Mouse (Mus musculus) macrophage (primary cell): ENCODE measurements at regions not wholly inside any gene's neighbourhood (a gene's known extent, or its start where the extent isn't known, plus 50 kb on each side); places are given as distances from the start of the nearest gene placed in this dataset.

Experiments used
- H3K27ac ChIP-seq: fragments of 350-480 bp; formaldehyde crosslinking; 2 replicates; pipeline ENCODE4 v1.9.0; 2021
- H3K36me3 ChIP-seq: fragments of 350-480 bp; formaldehyde crosslinking; 2 replicates; pipeline ENCODE4 v1.9.0; 2021; ENCODE audit errors: inconsistent target
- H3K4me3 ChIP-seq: fragments of 350-480 bp; formaldehyde crosslinking; 2 replicates; pipeline ENCODE4 v1.9.0; 2021; ENCODE audit errors: inconsistent target
- H3K79me2 ChIP-seq: fragments of 350-480 bp; formaldehyde crosslinking; 2 replicates; pipeline ENCODE4 v1.9.0; 2021; ENCODE audit errors: inconsistent target
- WGBS: methylation state at CpG from one replicate; pipeline ENCODE4 v1.1.7; 2026; ENCODE audit warnings: inconsistent platforms; ENCODE audit not compliant: missing documents; 5-methylcytosine and 5-hydroxymethylcytosine counted together

DNA sequence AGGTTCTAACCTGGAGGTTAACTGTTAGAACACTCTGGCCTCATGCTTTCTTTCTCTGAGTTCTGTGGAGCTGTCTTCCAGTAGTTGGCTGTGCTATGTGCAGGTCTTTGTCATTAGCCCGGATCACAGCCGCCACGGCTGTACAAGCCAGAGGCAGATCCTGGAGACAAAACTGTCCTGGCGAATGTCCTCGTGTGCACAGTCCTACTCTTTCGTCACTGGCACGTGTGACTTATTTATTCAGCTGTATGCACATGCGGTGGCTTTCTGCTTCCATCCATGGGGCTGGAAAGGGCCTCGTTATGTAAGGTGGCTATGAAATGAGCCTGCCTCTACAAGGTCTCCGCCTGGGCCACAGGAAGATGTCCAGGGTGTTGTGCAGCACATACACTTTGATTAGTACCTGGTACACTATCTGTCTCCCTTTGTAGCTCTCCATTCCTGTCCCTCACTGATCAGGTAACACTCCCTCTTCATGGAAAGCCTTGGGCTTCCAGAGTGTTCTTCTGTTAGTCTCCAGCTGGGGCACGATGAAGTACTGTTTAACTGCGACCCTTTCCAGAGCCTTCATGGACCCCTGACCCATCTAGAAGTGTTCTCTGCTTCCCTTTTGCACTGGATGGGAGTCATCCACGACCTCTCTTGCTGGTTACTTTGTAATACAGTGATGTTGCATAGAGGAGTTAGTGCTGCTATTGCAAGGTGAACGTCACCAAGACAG is 224.3 kb upstream of the Ccdc122 start:
- WGBS = 90% methylated on average over 14 of the region's 14 CpGs

DNA sequence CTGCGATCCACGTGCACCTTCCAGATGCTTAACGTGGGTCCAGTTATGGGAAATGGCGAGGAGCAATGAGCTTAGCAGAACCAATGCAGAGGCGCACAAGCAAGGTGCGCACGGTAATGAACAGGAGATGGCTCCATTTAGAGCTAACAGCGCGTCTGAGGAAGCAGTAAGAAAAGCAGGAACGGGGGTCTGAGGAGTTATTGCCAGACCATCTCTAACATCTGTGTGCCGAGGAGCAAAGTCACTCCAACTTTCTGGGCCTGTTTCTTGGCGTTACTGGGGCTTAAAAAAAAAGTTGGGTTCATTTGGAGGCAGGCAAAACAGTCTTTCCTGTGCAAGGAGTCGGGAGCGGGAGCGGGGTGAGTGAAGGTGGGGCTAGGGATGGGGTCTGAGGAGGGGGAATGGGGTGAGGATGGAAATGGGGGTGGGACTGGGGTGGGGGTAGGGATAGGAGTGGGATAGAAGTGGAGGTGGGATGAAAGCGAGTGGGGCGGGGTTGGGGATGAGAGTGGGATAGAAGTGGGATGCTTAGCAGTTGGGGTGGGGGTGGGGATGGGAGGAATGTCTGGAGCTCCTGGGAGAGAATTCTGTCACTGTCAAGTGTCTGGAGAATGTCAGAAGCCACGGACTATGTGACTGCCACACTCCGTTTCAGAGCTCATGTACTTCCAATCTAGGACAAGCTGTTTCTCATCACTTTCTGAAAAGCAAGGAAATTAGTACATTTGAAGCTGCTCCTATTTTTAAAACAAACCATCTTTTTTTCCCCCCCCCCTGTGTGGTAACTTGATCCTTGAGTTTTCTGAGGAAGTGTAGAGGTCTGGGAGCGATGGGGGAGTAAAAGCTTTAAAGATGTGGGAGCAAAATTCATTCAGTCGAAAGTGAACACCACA is 225.6 kb upstream of the Ccdc122 start:
- WGBS = 91% methylated on average over 19 of the region's 21 CpGs
- no peak overlapping the region for H3K27ac ChIP-seq
- no peak overlapping the region for H3K4me3 ChIP-seq
- no peaks in the 10 kb centered on the region for H3K36me3 ChIP-seq
- H3K79me2 ChIP-seq = no peaks in the 10 kb centered on the region

More for the DNA sequence above, 224.3 kb upstream of the Ccdc122 start:
- no peak overlapping the region for H3K27ac ChIP-seq
- no peaks in the 10 kb centered on the region for H3K79me2 ChIP-seq
- H3K4me3 ChIP-seq = no peak overlapping the region
- no peaks in the 10 kb centered on the region for H3K36me3 ChIP-seq

DNA sequence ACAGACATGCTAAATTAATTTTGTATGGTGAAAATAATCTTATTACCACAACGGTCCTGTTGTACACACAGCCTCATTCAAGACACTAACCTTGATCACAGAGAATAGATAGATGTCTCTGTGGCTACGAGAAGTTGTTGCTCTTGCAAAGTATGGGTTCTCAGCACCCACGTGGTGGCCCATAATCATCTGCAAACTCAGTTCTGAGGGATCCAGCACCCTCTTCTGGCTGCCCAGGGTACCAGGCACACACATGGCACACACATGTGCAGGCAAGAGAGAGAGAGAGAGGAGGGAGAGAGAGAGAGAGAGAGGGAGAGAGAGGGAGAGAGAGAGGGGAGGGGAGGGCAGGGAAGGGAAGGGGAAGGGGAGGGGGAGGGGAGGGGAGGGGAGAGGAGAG is 226.5 kb upstream of the Ccdc122 start:
- 100% methylated on average over 3 of the region's 3 CpGs for WGBS
- Histone ChIP-seq H3K79me2 (no peaks in the 10 kb centered on the region), H3K27ac (no peak overlapping the region)

DNA sequence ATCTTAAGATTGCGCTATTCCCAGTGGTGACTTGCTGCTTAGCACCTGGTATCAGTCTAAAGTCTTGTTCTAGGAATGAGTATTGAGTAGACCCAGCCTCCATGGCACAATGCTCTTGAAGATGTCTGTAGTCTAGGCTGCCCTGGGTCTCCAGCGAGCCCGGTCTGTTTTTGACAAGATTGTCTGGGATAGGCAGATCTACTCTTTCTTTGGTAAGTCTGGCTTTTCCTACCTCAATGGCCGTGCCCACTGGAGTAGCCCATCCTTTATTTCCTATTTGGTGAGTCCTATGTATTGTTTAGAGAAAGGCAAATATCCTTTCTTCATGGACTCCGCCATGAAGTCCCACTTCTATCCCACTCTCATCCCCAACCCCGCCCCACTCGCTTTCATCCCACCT is 227.2 kb upstream of the Ccdc122 start:
- Histone ChIP-seq H3K27ac (no peak overlapping the region), H3K36me3 (no peaks in the 10 kb centered on the region), H3K79me2 (no peaks in the 10 kb centered on the region), H3K4me3 (no peak overlapping the region)
- 98% methylated on average over 7 of the region's 7 CpGs for WGBS

More for the DNA sequence above, 226.5 kb upstream of the Ccdc122 start:
- no peak overlapping the region for H3K4me3 ChIP-seq
- H3K36me3 ChIP-seq = no peaks in the 10 kb centered on the region

DNA sequence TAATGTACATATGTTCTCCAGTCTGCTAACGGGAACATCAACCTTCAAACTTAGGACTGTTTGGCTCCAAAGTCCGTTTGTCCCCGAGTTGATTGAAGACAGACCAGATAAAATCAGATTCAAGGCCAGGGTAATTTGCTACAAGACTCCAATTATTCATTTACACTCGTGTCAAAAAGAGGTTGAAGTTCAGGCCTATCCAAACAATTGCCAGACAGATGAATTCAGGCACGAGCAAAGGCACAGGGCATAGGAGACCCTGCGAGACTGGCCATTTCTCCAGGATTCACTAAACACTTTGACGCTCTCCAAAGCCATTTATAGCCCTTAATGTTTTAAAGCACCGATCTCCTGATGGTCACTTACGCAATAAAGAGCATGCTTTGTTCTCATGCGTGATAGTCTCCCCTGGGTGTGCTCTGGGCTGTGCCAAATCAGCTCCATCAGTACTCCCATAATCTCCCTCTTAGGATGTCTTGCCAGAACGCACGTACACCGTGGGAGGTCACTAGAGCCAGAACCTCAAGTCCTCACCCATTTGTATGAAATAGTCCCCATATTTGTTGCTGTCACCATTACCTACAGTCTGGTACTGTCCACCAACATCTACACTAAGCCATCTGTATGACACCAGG is 231.3 kb upstream of the Ccdc122 start:
- Histone ChIP-seq H3K36me3 (no peaks in the 10 kb centered on the region), H3K4me3 (no peak overlapping the region), H3K27ac (no peak overlapping the region), H3K79me2 (no peaks in the 10 kb centered on the region)
- WGBS = 85% methylated on average over 13 of the region's 13 CpGs

DNA sequence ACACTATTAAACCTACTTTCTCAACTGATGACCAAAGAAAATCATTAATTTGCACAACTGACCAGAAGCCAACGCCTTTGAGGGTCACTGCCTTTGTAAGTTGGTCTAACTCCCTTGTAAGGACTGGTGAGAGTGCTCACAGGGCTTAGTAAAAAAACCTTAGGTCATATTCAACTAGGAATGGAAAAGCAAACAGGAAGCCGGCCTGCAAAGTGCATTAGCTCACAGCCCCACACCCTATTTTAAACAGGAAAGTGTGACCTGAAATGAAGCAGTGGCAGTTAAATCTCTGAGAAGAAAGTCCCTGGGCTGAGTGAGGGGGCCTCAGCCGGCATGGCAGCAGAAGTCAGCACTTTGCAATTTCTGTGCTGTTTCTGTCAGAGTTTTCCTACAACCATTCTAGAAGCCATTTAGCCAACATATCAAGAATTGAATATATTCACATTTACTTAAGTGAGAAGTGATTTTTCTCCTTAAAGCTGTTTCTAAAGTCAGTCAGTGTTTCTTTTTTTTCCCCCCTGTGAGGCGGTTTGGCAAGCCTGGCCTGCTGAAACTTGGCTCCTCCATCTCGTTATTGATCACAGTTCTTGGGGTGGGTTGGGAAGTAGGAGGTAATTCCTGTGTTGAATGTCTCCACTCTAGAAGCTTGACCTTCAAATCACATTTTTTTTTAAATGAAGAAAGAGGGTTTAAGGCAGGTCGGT is 232.0 kb upstream of the Ccdc122 start:
- Histone ChIP-seq H3K79me2 (no peaks in the 10 kb centered on the region), H3K27ac (no peak overlapping the region), H3K36me3 (no peaks in the 10 kb centered on the region), H3K4me3 (no peak overlapping the region)
- WGBS = 69% methylated on average over 6 of the region's 6 CpGs

DNA sequence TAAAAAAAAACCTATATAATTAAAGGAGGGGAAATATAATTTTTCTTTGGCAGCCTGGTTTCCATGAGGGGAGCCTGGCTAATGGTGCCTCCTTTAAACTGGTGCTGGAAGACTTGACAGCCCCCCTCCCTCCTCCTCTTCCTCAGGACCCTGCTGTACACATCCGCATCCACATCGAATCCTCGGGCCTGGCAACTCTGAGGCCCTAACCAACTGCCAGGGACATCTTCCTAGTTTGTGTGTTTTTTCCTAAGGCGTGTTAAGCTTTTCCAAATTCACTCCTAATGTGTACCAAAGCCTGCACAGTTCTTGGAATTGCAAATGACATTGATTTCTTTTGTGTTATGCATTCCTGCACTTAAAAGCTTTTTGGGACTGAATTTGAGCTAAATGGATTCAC is 236.4 kb upstream of the Ccdc122 start:
- H3K27ac ChIP-seq = no peak overlapping the region
- H3K36me3 ChIP-seq = no peaks in the 10 kb centered on the region
- H3K79me2 ChIP-seq = no peaks in the 10 kb centered on the region
- WGBS = 87% methylated on average over 4 of the region's 4 CpGs
- H3K4me3 ChIP-seq = no peak overlapping the region

DNA sequence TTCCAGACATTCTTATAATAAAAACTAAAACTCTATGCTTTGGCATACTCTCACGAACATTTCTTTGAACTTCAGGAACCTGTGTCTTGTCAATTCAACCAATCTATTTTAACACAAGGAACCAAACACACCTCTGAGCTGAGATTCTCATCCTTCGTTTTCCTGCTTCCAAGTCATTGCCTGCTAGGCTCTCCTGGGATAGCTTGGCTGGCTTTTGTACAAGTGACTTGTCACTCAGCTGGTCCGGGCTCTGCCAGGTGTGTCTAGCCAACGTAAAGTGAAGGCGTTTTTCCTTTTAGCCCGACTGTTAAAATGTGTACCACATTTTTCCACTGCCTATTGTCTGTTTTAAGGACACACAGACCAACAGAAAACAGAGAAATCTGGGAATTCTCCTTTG is 236.8 kb upstream of the Ccdc122 start:
- Histone ChIP-seq H3K36me3 (no peaks in the 10 kb centered on the region), H3K27ac (no peak overlapping the region), H3K79me2 (no peaks in the 10 kb centered on the region), H3K4me3 (no peak overlapping the region)
- 95% methylated on average over 6 of the region's 6 CpGs for WGBS

DNA sequence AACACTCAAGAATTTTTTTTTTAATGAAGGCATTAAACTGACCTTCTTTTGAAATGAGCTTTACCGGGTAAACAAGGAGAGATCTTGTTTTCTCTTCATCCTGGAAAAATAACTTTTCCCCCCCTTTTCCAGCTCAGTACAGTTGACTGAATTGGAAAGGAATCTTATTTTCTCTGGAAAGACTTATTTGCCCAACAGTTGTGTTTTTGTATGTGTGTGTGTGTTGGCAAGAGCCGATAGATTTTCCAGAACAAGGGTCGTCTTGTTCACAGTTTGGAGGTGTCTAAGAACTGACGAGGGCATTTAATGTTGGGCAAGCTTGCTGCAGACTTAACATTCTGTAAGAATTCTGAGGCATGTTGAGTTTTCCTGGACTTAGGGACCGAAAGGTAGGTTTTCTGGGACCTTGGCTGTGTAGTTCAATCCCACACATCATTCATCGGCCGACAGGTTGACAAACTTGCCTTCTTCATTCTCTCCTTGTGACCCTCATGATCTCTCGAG is 237.6 kb upstream of the Ccdc122 start:
- H3K36me3 ChIP-seq = no peaks in the 10 kb centered on the region
- H3K27ac ChIP-seq = no peak overlapping the region
- WGBS = 95% methylated on average over 8 of the region's 8 CpGs
- H3K4me3 ChIP-seq = no peak overlapping the region
- no peaks in the 10 kb centered on the region for H3K79me2 ChIP-seq

DNA sequence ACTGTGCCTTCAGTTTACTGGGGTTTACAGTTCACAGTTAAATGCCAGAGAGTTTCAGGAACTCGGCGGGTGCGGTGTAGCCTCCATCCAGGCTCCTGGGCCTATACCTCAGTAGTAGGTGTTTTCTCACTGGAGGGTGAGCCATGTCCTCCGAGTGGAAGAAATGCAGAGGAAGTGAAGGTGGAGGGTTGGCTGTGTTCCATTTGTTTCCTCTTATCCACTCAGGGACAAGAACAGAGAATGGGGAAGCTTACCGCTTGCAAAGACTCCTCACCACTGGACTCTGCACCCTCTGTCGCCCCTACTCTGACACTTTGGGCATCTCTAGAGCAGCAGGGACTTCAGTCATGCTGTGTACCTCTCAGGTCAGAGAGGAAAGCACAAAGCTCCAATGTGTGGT is 238.1 kb upstream of the Ccdc122 start:
- WGBS = 37% methylated on average over 6 of the region's 6 CpGs
- H3K36me3 ChIP-seq = no peaks in the 10 kb centered on the region
- H3K4me3 ChIP-seq = no peak overlapping the region
- no peak overlapping the region for H3K27ac ChIP-seq
- no peaks in the 10 kb centered on the region for H3K79me2 ChIP-seq

DNA sequence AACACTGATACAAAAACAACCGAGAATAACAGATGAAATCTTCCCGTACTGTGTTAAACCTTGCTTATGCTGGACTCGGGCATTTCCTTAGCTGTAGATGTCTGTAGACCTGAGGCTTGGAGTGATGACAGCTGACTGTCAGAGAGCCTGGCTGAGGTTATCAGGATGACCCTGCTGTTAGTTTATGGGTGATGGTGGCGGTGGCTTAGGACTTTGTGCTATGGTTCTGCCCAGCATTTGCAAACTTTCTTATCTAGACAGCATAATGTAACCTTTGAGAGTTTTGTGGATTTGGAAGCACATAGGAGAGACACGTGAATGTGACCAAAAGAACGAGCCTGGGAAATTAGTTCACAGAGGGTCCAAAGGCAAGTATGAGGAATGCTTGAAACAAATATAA is 239.1 kb upstream of the Ccdc122 start:
- H3K36me3 ChIP-seq = no peaks in the 10 kb centered on the region
- H3K27ac ChIP-seq = no peak overlapping the region
- no peaks in the 10 kb centered on the region for H3K79me2 ChIP-seq
- WGBS = 98% methylated on average over 6 of the region's 6 CpGs
- H3K4me3 ChIP-seq = no peak overlapping the region

DNA sequence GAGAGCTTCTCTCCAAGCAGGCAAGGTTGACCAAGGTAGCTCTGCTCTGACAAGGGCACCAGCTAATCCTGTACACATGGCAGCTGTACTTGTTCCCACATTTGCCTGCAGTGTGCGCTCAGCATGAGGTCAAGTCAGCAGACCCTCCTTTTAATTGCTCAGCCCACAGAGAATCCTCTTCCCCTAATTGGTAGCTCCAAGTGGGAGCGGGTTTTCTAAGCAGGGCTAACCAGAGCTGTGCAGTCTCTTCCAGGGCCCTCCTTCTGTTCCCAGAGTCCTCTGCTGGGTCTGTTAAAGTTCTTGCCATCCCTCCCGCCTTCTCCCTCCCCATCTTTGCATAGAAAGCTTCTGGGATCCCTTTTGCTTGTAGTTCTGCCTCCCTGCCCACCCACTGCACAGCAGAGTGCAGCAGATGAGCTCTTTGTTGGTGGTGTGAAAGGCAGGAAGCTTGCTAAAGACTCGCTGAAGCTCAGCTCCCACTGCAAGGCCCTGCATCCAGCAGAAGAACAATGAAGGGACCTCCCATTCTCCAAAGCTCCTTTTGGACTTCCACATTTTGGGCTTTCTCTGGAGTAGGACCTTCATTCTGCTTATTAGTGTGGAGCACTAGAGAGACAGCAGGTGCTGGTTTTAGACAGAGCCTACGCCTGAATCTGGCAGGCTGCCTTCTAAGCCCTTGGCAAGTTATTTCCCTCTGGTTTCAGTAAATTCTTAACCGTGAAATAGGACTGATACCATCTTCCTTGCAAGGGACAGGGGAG is 235.3 kb upstream of the Serp2 start:
- no peaks in the 10 kb centered on the region for H3K36me3 ChIP-seq
- no peaks in the 10 kb centered on the region for H3K79me2 ChIP-seq
- no peak overlapping the region for H3K4me3 ChIP-seq
- WGBS = 76% methylated on average over 6 of the region's 6 CpGs
- no peak overlapping the region for H3K27ac ChIP-seq

DNA sequence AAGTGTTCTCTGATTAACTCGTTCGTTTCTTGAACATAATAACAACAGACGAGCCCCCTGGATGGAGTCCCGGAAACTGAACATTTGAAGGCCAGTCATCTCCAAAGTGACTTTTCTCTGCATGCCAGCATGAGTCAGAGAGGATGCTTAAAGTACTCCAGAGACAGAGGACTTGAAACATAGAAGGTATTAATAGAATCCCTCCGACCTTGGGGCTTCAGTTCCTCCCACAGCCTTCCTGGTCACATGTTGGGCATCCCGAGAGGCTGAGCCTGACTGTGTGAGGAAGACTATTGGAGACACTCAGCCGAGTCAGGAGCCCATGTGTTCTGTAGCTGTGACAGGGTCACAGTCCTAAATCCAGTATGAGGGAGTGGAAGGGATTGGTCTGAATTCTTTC is 232.7 kb upstream of the Serp2 start:
- Histone ChIP-seq H3K79me2 (no peaks in the 10 kb centered on the region), H3K4me3 (no peak overlapping the region), H3K27ac (no peak overlapping the region), H3K36me3 (no peaks in the 10 kb centered on the region)
- WGBS = 71% methylated on average over 7 of the region's 7 CpGs

DNA sequence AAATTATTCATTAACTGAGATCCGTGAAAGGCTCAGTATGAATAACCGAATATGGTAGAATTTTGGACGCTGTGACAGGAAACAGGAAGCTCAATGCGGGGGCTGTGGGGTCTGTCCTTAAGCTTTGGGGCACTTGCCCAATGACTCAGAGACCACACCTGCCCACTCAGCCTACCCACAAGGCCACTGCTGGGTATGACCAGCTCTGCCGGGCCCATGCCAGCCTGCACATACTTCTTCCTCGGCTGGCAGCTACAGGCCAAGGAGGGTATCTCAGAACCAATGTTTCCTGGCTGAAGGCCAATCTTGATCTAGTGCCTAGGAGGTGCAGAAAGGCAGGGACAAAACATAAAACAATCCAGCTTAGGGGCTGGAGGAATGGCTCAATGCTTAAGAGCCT is 230.9 kb upstream of the Serp2 start:
- 19% methylated on average over 6 of the region's 6 CpGs for WGBS
- Histone ChIP-seq H3K4me3 (no peak overlapping the region), H3K27ac (no peak overlapping the region), H3K36me3 (no peaks in the 10 kb centered on the region), H3K79me2 (no peaks in the 10 kb centered on the region)
